ENCODE assay signal across 17 mouse cellular contexts in genomic region chr10:79740863-79741262, GRCm38 (mm10). TPM values are rescaled to one million over a fixed set of nuclear protein-coding genes. Genes with fewer than 3 reads are reported as not detected.
DNase-seq lines count a peak whose midpoint lies in the region; ATAC-seq and TF ChIP-seq lines count a peak whose summit lies in the region.
"Had no signal": no experiment of that assay in that cellular context is flagged by ENCODE, and none has a peak within 500 bp of the region (broad histone marks: within the 10 kb centered on the region; RNA-seq: fewer than 3 reads in every experiment).

No protein-coding gene starts in this region.

- no peak overlapping the region for H3K4me3 ChIP-seq in hindbrain, postnatal 0 days (ENCODE audit: low read length)
- no peak overlapping the region for H3K4me3 ChIP-seq in hindbrain, embryonic 12.5 days
- H3K4me3 ChIP-seq in lung, postnatal 0 days (ENCODE audit: low read depth, low read length) = no peak overlapping the region
- H3K4me3 ChIP-seq: forebrain, embryonic 13.5 days; limb, embryonic 12.5 days had no signal

- peak; percentile 39 for TF ChIP-seq CTCF in hindbrain, postnatal 0 days (IDR thresholded peaks at IDR 0.05; ENCODE audit: low read depth)
- TF ChIP-seq CTCF in lung, postnatal 0 days (IDR thresholded peaks at IDR 0.05) = 0 out of 2 replicates have a peak, but pooled peaks have one; percentile 13

- H3K9me3 ChIP-seq in hindbrain, postnatal 0 days (ENCODE audit: low read length) = peaks cover 7% of the 10 kb centered on the region; the same call in 1 of the 2 replicates
- peaks cover 31% of the 10 kb centered on the region for H3K9me3 ChIP-seq in hindbrain, embryonic 12.5 days (replicated peaks)
- H3K9me3 ChIP-seq in lung, postnatal 0 days (ENCODE audit: low read length) = peaks cover 11% of the 10 kb centered on the region

- no peaks in the 10 kb centered on the region for H3K27me3 ChIP-seq in hindbrain, postnatal 0 days (ENCODE audit: insufficient read depth, low read length)
- peaks cover 9% of the 10 kb centered on the region for H3K27me3 ChIP-seq in hindbrain, embryonic 12.5 days
- no peaks in the 10 kb centered on the region for H3K27me3 ChIP-seq in lung, postnatal 0 days (replicated peaks; ENCODE audit: insufficient read depth, low read length)

- peaks cover 57% of the 10 kb centered on the region for H3K36me3 ChIP-seq in hindbrain, postnatal 0 days (ENCODE audit: insufficient read depth, low read length)
- peaks cover 86% of the 10 kb centered on the region for H3K36me3 ChIP-seq in hindbrain, embryonic 12.5 days
- peaks cover 56% of the 10 kb centered on the region; the same call in 1 of the 2 replicates for H3K36me3 ChIP-seq in lung, postnatal 0 days (ENCODE audit: insufficient read depth, low read length)

- no peak for ATAC-seq in hindbrain, postnatal 0 days
- ATAC-seq in hindbrain, embryonic 12.5 days (ENCODE audit: low FRiP score) = no peak
- ATAC-seq in lung, postnatal 0 days = no peak
- ATAC-seq: forebrain, embryonic 13.5 days had no signal

- H3K4me2 ChIP-seq in hindbrain, postnatal 0 days (ENCODE audit: low read depth, low read length) = no peak overlapping the region
- no peak overlapping the region for H3K4me2 ChIP-seq in hindbrain, embryonic 12.5 days (replicated peaks)
- no peak overlapping the region for H3K4me2 ChIP-seq in lung, postnatal 0 days (replicated peaks; ENCODE audit: low read depth, low read length)
- H3K4me2 ChIP-seq: forebrain, embryonic 13.5 days; limb, embryonic 12.5 days had no signal

- no peak overlapping the region for H3K27ac ChIP-seq in hindbrain, postnatal 0 days
- H3K27ac ChIP-seq in hindbrain, embryonic 12.5 days = no peak overlapping the region
- no peak overlapping the region for H3K27ac ChIP-seq in lung, postnatal 0 days (ENCODE audit: low read length)
- H3K27ac ChIP-seq: forebrain, embryonic 13.5 days; limb, embryonic 12.5 days had no signal

- peak; percentile 45 for DNase-seq in embryo, embryonic 10 days (ENCODE audit: low spot score)
- DNase-seq in embryo, embryonic 11 days = no peak
- no peak for DNase-seq in hindbrain, postnatal 0 days (ENCODE audit: low spot score)
- DNase-seq in lung, postnatal 0 days (ENCODE audit: low spot score) = no peak
- DNase-seq in lung, postnatal 25 days (ENCODE audit: low spot score) = no peak
- DNase-seq in embryo, embryonic 10.5 days (ENCODE audit: low spot score) = peak; percentile 37
- no peak for DNase-seq in right cerebral cortex, postnatal 4 days
- DNase-seq: adrenal gland, adult 8-10 months; cerebellum, postnatal 14 days; gastrocnemius, postnatal 10 days; kidney, postnatal 10 days; spleen, adult 18-20 months had no signal

- no peaks in the 10 kb centered on the region; the same call in 1 of the 2 replicates for H3K4me1 ChIP-seq in hindbrain, postnatal 0 days (ENCODE audit: insufficient read depth, low read length)
- H3K4me1 ChIP-seq in hindbrain, embryonic 12.5 days = peaks cover 7% of the 10 kb centered on the region
- H3K4me1 ChIP-seq in lung, postnatal 0 days (ENCODE audit: insufficient read depth, low read depth, low read length) = no peaks in the 10 kb centered on the region

- no peak for TF ChIP-seq EP300 in lung, postnatal 0 days (IDR thresholded peaks at IDR 0.05)

- 49% methylated on average over 11 of the region's 11 CpGs for WGBS in hindbrain, postnatal 0 days
- 61% methylated on average over 11 of the region's 11 CpGs for WGBS in hindbrain, embryonic 12.5 days
- 79% methylated on average over 11 of the region's 11 CpGs for WGBS in lung, postnatal 0 days

- no peak overlapping the region for H3K9ac ChIP-seq in hindbrain, postnatal 0 days (replicated peaks; ENCODE audit: low read length)
- H3K9ac ChIP-seq in hindbrain, embryonic 12.5 days = no peak overlapping the region
- no peak overlapping the region for H3K9ac ChIP-seq in lung, postnatal 0 days (replicated peaks; ENCODE audit: low read depth)
- H3K9ac ChIP-seq: forebrain, embryonic 13.5 days; limb, embryonic 12.5 days had no signal

RNA-seq across cellular contexts. Expression of gene Polrmt, which starts 5.5 kb away (rescaled TPM):
- total RNA-seq in hindbrain, postnatal 0 days (2014; rRNA removed) = 30.4 and 36.5 TPM in 2 replicates
- 29.7 and 32.6 TPM in 2 replicates for polyA plus RNA-seq in hindbrain, postnatal 0 days (2015; fragmentation: Nextera tagmentation; extraction: Ambion mirVana)
- 42.7 and 47.5 TPM in 2 replicates for polyA plus RNA-seq in hindbrain, embryonic 12.5 days (2016; fragmentation: Nextera tagmentation; extraction: Ambion mirVana)
- polyA plus RNA-seq in lung, postnatal 0 days (2015; fragmentation: Nextera tagmentation; extraction: Ambion mirVana) = 17.4 and 22.4 TPM in 2 replicates

RNA-seq across cellular contexts. Expression of gene Fgf22, which starts 14.0 kb away (rescaled TPM):
- 1.3 and 2.2 TPM in 2 replicates for total RNA-seq in hindbrain, postnatal 0 days (2014; rRNA removed)
- 3.8 and 5.1 TPM in 2 replicates for polyA plus RNA-seq in hindbrain, postnatal 0 days (2015; fragmentation: Nextera tagmentation; extraction: Ambion mirVana)
- polyA plus RNA-seq in hindbrain, embryonic 12.5 days (2016; fragmentation: Nextera tagmentation; extraction: Ambion mirVana) = 0.42 and 0.72 TPM in 2 replicates
- polyA plus RNA-seq in lung, postnatal 0 days (2015; fragmentation: Nextera tagmentation; extraction: Ambion mirVana) = 0.18 TPM in 1 of 2 replicates, not detected in the other
- total RNA-seq: gastrocnemius, postnatal 10 days had no signal

RNA-seq across cellular contexts. Expression of gene Hcn2, which starts 24.4 kb away (rescaled TPM):
- total RNA-seq in hindbrain, postnatal 0 days (2014; rRNA removed) = 92.6 and 101 TPM in 2 replicates
- polyA plus RNA-seq in hindbrain, postnatal 0 days (2015; fragmentation: Nextera tagmentation; extraction: Ambion mirVana) = 5.5 and 6.6 TPM in 2 replicates
- 0.45 and 0.48 TPM in 2 replicates for polyA plus RNA-seq in hindbrain, embryonic 12.5 days (2016; fragmentation: Nextera tagmentation; extraction: Ambion mirVana)
- 0.12 and 0.15 TPM in 2 replicates for polyA plus RNA-seq in lung, postnatal 0 days (2015; fragmentation: Nextera tagmentation; extraction: Ambion mirVana)
- polyA plus RNA-seq: lung, embryonic 16.5 days; stomach, embryonic 16.5 days had no signal

RNA-seq across cellular contexts. Expression of gene Rnf126, which starts 25.9 kb away (rescaled TPM):
- 112 and 120 TPM in 2 replicates for total RNA-seq in hindbrain, postnatal 0 days (2014; rRNA removed)
- polyA plus RNA-seq in hindbrain, postnatal 0 days (2015; fragmentation: Nextera tagmentation; extraction: Ambion mirVana) = 108 and 119 TPM in 2 replicates
- 103 and 108 TPM in 2 replicates for polyA plus RNA-seq in hindbrain, embryonic 12.5 days (2016; fragmentation: Nextera tagmentation; extraction: Ambion mirVana)
- polyA plus RNA-seq in lung, postnatal 0 days (2015; fragmentation: Nextera tagmentation; extraction: Ambion mirVana) = 40.5 and 45.9 TPM in 2 replicates

RNA-seq across cellular contexts. Expression of gene Fstl3, which starts 36.2 kb away (rescaled TPM):
- 2.6 and 3.3 TPM in 2 replicates for total RNA-seq in hindbrain, postnatal 0 days (2014; rRNA removed)
- 3.1 and 3.2 TPM in 2 replicates for polyA plus RNA-seq in hindbrain, postnatal 0 days (2015; fragmentation: Nextera tagmentation; extraction: Ambion mirVana)
- 2.3 and 2.7 TPM in 2 replicates for polyA plus RNA-seq in hindbrain, embryonic 12.5 days (2016; fragmentation: Nextera tagmentation; extraction: Ambion mirVana)
- 38.6 and 39.9 TPM in 2 replicates for polyA plus RNA-seq in lung, postnatal 0 days (2015; fragmentation: Nextera tagmentation; extraction: Ambion mirVana)

Comparison
In these comparisons a context has a peak if more than half of its experiments do, and no peak if none do; other contexts are left out.
1. DNase-seq: peak in embryo, embryonic 10 days (single experiment) and embryo, embryonic 10.5 days (single experiment); none in embryo, embryonic 11 days (single experiment), hindbrain, postnatal 0 days (single experiment), lung, postnatal 0 days (single experiment), lung, postnatal 25 days (single experiment) and right cerebral cortex, postnatal 4 days (single experiment).